Mouse (Mus musculus) thymus, postnatal 36 days (tissue): Measurements from ENCODE around the gene Myoz1.
"Not testable (repeated sequence)": the region's sequence is repeated elsewhere in the genome, so short reads cannot be mapped to it uniquely, and the experiment has no call there.

Source experiments
- DNase-seq, 2 experiments: peaks; one replicate each; pipeline ENCODE4 v3.0.0; 2022; ENCODE audit warnings: mixed read lengths in 2 of 2

Myoz1 gene

DNA sequence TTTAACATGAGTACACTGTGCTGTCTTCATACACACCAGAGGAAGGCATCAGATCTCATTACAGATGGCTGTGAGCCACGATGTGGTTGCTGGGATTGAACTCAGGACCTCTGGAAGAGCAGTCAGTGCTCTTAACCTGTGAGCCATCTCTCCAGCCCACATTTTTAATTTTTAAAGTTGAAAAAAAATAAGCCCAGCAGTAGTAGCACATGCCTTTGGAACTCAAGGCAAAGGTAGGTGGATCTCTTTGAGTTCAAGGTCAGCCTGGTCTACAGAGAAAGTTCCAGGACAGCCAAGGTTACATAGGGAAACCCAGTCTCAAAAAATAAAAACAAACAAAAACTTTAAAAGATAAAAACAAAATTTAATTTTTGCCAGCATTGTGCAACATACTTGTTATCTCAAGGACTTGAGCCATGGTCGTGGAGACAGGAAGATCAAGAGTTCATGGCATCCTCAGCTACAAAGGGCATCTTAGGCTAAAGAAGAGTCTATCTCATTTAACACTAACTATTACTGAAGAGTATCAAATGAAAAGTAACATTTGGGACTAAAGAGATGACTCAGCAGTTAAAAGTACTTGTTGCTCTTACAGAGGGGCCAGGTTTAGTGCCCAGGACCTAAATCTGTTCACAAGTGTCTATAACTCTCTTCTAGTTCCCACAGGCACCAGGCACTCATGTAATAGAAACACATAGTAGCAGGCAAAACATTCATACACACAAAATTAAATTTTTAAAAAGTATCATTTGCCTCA lies 18.3 kb downstream of the Myoz1 start:
- DNase-seq = no peak

DNA sequence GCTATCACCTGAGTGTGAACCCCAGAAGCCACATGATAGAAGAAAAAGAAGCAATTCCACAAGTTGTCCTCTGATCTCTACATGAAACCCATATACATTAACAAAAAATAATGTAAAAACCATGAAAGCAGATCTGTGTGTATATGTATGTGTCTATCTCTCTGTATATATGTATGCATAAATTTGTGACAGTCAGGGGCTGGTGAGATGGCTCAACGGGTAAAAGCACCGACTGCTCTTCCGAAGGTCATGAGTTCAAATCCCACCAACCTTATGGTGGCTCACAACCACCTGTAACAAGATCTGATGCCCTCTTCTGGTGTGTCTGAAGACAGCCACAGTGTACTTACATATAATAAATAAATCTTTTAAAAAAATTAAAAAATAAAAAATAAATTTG lies 19.4 kb downstream of the Myoz1 start:
- not testable (repeated sequence) for DNase-seq

DNA sequence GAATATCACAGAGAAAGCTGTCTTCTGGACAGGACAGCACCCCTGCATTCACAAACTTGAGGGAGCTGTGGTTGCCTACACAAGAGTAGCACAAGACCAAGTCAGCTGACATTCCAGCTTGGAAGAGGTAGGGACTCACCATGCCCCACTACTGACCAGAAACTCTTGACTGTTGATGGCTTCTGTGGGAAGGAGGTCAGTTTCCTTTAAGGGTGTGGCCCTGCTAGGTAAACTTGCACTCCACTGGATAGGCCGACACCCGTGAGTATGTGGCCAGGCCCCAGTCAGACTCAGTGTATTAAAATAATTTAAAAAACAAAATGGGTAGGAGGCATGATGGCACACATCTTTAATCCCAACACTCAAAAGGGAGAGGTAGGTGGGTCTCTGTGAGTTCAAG lies 20.8 kb downstream of the Myoz1 start:
- DNase-seq = no peak

GRCm38 (mm10) chr14:20631253-20631652 lies 25.1 kb downstream of the Myoz1 start:
- no peak for DNase-seq

DNA sequence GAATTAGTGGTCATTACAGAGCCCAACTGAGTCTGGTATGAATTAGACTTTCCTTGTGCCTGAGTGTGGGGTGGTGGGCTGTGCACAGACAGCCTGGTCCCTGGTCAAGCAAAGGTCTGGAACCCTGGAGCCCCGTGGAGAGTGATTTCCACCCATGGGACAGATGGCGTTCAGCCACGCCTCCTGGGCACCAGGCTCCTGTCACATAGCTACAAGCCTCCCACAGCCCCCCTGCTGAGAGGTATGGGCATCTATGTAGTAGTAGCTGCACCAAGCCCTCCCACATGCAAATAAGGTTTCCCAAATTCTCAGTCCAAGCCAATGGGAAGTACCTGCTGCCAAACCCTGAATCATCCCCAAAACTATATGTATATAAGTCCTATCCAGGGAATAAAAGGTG lies 29.4 kb downstream of the Myoz1 start:
- no peak for DNase-seq

GRCm38 (mm10) chr14:20626447-20626846 lies 29.9 kb downstream of the Myoz1 start:
- DNase-seq = no peak

DNA sequence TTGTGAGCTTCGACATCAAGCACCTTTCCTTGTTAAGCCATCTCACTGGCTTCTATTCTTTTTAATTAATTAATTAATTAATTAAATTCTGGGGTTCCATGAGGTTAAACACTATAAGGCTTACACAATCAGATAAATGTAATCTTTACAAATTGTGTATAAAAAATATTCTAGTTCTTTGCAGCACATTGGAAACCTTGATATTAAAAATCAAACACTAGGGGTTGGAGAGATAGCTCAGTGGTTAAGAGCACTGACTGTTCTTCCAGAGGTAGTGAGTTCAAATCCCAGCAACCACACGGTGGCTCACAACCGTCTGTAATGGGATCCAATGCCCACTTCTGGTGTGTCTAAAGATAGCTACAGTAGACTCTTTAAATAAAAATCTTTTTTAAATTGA lies 33.4 kb downstream of the Myoz1 start:
- no peak for DNase-seq

DNA sequence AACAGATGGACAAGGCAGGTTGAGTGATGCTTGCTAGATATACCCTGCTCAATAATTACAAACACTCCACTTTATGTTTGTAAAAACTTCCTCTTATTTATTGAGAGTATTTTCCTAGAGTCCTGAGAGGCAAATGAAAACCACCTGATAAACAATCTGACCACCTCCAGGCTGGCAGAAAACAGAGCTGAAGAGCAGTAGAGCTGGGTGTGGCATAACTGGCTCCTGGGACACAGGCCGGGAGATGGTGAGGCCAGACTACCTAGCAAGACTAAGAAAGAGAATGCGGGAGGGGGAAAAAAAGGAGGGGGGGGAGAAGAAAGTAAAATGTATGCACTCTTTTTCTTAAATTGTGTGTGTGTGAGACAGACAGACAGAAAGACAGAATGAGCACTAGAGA lies 33.9 kb downstream of the Myoz1 start:
- no peak for DNase-seq

GRCm38 (mm10) chr14:20621903-20622302 lies 34.4 kb downstream of the Myoz1 start:
- no peak for DNase-seq

DNA sequence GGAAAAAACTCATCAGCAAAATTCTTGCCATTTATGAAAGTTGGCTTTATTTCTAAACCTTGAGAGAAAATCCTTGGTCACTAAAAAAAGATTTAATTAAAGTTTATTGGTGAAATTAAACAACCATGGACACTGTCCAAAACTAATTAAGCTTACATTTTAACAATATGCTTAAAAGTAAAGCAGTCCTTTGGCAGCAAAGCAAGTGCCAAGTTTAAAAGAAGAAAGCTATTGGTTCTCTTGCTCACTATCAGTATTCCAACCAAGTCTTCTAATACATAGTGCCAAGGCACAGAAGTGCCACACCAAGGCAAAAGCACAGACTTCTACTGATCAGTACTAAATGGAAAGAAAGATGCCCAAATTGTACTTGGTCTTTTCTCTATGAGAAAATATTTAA lies 37.2 kb downstream of the Myoz1 start:
- DNase-seq = no peak

GRCm38 (mm10) chr14:20618211-20618610 lies 38.1 kb downstream of the Myoz1 start:
- DNase-seq = peak in 1 of 2 experiments; percentile 7

- no peak for DNase-seq
Observed at GRCm38 (mm10) chr14:20616421-20616820, 39.9 kb downstream of the Myoz1 start.

- no peak for DNase-seq
Observed at GRCm38 (mm10) chr14:20615075-20615474, 41.3 kb downstream of the Myoz1 start.

GRCm38 (mm10) chr14:20612820-20613219 lies 43.5 kb downstream of the Myoz1 start:
- no peak for DNase-seq

GRCm38 (mm10) chr14:20610146-20610545 lies 46.2 kb downstream of the Myoz1 start:
- no peak for DNase-seq

GRCm38 (mm10) chr14:20609519-20609918 lies 46.8 kb downstream of the Myoz1 start:
- DNase-seq = no peak

DNA sequence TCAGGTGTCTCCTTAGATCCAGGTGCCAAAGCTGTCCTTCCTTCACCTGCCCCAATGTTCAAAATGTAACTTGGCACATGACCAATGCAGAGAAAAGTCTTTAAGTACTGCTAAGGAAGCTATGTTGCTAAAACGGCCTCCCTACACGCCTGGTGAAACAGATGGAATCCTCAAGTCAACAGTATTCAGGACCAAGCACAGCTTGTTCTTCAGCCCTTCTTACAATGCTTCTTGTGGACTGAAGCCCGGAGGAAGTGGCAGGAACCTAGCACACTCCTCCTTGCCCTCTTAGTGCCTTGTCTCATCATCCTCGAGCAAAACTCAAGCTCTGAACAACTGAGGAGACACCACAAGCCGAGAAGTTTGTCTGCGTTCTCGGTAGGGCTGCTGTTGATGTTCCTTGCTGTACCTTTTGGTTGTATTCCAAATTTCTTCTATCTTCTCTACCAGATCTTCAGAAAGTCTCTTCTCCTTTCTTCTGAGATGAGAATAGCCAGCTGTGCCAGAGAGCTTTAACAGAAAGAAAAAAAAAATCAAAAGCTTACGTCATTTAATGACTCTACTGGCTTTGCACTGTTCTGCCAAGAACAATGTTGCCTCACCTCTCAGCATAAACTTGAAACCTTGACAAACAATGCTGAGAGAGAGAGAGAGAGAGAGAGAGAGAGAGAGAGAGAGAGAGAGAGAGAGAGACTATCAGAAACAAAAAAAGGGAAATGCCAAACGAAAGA lies 48.8 kb downstream of the Myoz1 start:
- no peak for DNase-seq

DNA sequence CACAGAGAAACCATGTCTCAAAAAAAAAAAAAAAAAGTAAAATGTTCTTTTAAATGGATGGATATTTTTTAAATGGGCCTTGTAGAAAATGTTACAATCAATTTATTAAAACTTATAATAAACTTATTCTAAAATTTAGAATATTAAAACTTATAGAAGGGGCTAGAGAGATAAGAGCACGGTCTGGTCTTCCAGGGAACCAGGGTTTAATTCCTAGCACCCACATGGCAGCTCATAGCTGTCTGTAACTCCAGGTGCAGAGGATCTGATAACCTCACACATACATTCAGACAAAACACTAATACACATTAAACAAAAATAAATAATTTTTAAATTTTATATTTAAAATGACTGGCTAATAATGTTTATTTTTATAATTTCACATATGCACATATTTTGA lies 55.1 kb downstream of the Myoz1 start:
- DNase-seq = no peak

GRCm38 (mm10) chr14:20600203-20600602 lies 56.1 kb downstream of the Myoz1 start:
- DNase-seq = no peak

DNA sequence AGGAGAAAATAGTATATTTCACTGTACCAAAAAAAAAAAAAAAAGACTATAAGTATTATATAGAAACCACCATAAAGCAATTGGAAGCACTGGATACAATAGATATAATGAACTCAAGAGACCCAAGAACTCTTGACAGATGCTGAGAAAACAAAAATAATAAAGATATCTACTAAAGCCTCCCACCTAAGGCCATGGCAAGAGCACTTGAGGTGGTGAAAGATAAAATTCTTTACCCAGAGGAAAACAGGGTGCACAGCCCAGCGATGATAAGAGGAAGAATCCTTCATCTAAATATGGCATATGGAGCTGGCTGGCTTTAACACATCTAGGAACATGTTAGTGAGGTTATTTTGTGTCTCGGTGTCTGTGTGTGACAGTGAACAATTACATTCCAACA lies 56.8 kb downstream of the Myoz1 start:
- DNase-seq = no peak
